Mouse (Mus musculus) liver, postnatal 0 days (tissue): ENCODE measurements around the gene Tmtc4.

ENCODE experiments used
- CTCF ChIP-seq: sonication (generic); IDR thresholded peaks from 2 replicates; pipeline ENCODE4 v1.5.1; 2016; ENCODE audit warnings: antibody characterized with exemption, low read depth
- EP300 ChIP-seq: IDR thresholded peaks from 2 replicates; pipeline ENCODE4 v1.6.1; 2016; ENCODE audit warnings: antibody characterized with exemption, low read depth, mild to moderate bottlenecking

GRCm38 (mm10) chr14:122911265-122911664 lies 72.6 kb downstream of the Tmtc4 start:
- TF ChIP-seq EP300 (peak; percentile 44), CTCF (no peak)
